Mouse (Mus musculus): Measurements from ENCODE around the gene Foxo4.
A peak's percentile ranks its signal among the peaks of the same experiment; 100 is the strongest.

The Foxo4 gene

GRCm38 (mm10) chrX:101299055-101299454 lies 44.7 kb downstream of the Foxo4 start, which contains the start of gene Nlgn3:
Gene Nlgn3 (plus strand): TSS chrX:101299168.
- DNase-seq: peak; percentile 48

- no peak for DNase-seq
Observed at GRCm38 (mm10) chrX:101299473-101300426, 45.4 kb downstream of the Foxo4 start.

- peak; percentile 41 for DNase-seq
Observed at GRCm38 (mm10) chrX:101300427-101301030, 46.2 kb downstream of the Foxo4 start.

GRCm38 (mm10) chrX:101301654-101302053 lies 47.3 kb downstream of the Foxo4 start:
- DNase-seq: peak; percentile 40

GRCm38 (mm10) chrX:101304646-101305045 lies 50.3 kb downstream of the Foxo4 start:
- peak; percentile 49 for DNase-seq

- no peak for DNase-seq
Observed at GRCm38 (mm10) chrX:101309299-101309698, 55.0 kb downstream of the Foxo4 start.

Measured in cerebellum, adult 9-10 months (tissue).